In genomic region chr5:118034632-118035031, GRCm38 (mm10) we compare ENCODE assay signal across 35 mouse cellular contexts.
"Had no signal": no experiment of that assay in that cellular context is flagged by ENCODE, and none has a peak within 500 bp of the region (broad histone marks: within the 10 kb centered on the region; RNA-seq: fewer than 3 reads in every experiment).

No protein-coding gene starts in this region.

- DNase-seq: heart, postnatal 10 days; heart, postnatal 14 days; heart, postnatal 36 days; heart, postnatal 4 days; kidney, adult 11 months; kidney, adult 18-20 months; kidney, adult 2 months; kidney, adult 8-10 months; kidney, adult 9 months; kidney, postnatal 10 days; kidney, postnatal 14 days; kidney, postnatal 25 days; kidney, postnatal 36 days; kidney, postnatal 4 days; layer of hippocampus, adult 9-11 months; layer of hippocampus, postnatal 36 days had no signal

- H3K27ac ChIP-seq: heart, embryonic 15.5 days; hindbrain, embryonic 10.5 days; hindbrain, embryonic 12.5 days; hindbrain, embryonic 13.5 days; hindbrain, embryonic 14.5 days; hindbrain, embryonic 15.5 days; hindbrain, postnatal 0 days; intestine, embryonic 15.5 days; kidney, embryonic 15.5 days; kidney, postnatal 0 days; layer of hippocampus, adult 2 months; left cerebral cortex, adult 2 months had no signal

- H3K4me3 ChIP-seq: heart, embryonic 12.5 days; heart, embryonic 13.5 days; heart, embryonic 15.5 days; hindbrain, embryonic 10.5 days; hindbrain, embryonic 12.5 days; hindbrain, embryonic 13.5 days; hindbrain, embryonic 15.5 days; intestine, embryonic 15.5 days; kidney, embryonic 15.5 days; layer of hippocampus, adult 2 months; left cerebral cortex, adult 2 months had no signal

- H3K36me3 ChIP-seq: heart, embryonic 12.5 days; heart, embryonic 15.5 days; hindbrain, embryonic 10.5 days; hindbrain, embryonic 12.5 days; hindbrain, embryonic 13.5 days; hindbrain, embryonic 15.5 days; intestine, embryonic 15.5 days; kidney, embryonic 15.5 days had no signal

- ATAC-seq: hindbrain, embryonic 16.5 days; hindbrain, postnatal 0 days; inflammation-experienced regulatory T-cells, adult 6 months; intestine, embryonic 15.5 days; intestine, embryonic 16.5 days; intestine, postnatal 0 days had no signal

- H3K27me3 ChIP-seq: intestine, embryonic 15.5 days had no signal

- H3K9me3 ChIP-seq: heart, embryonic 12.5 days; heart, embryonic 15.5 days; hindbrain, embryonic 12.5 days; hindbrain, embryonic 13.5 days; hindbrain, embryonic 15.5 days; intestine, embryonic 15.5 days had no signal

- H3K4me2 ChIP-seq: heart, embryonic 11.5 days; heart, embryonic 12.5 days; heart, embryonic 13.5 days; heart, embryonic 15.5 days; hindbrain, embryonic 12.5 days; hindbrain, embryonic 13.5 days; hindbrain, embryonic 14.5 days; hindbrain, embryonic 15.5 days; intestine, embryonic 15.5 days; kidney, embryonic 15.5 days had no signal

- H3K9ac ChIP-seq: heart, embryonic 12.5 days; heart, embryonic 13.5 days; heart, embryonic 15.5 days; hindbrain, embryonic 12.5 days; hindbrain, embryonic 13.5 days; hindbrain, embryonic 14.5 days; hindbrain, embryonic 15.5 days; intestine, embryonic 15.5 days; kidney, embryonic 15.5 days had no signal
